Mouse (Mus musculus) thymus, postnatal 4 days (tissue): ENCODE measurements around the gene Gtf2i.
A peak's percentile ranks its signal among the peaks of the same experiment; 100 is the strongest.
"Not testable (repeated sequence)": the region's sequence is repeated elsewhere in the genome, so short reads cannot be mapped to it uniquely, and the experiment has no call there.

ENCODE experiments used
- DNase-seq: peaks from one replicate; pipeline ENCODE4 v3.0.0; 2021

The Gtf2i gene

DNA sequence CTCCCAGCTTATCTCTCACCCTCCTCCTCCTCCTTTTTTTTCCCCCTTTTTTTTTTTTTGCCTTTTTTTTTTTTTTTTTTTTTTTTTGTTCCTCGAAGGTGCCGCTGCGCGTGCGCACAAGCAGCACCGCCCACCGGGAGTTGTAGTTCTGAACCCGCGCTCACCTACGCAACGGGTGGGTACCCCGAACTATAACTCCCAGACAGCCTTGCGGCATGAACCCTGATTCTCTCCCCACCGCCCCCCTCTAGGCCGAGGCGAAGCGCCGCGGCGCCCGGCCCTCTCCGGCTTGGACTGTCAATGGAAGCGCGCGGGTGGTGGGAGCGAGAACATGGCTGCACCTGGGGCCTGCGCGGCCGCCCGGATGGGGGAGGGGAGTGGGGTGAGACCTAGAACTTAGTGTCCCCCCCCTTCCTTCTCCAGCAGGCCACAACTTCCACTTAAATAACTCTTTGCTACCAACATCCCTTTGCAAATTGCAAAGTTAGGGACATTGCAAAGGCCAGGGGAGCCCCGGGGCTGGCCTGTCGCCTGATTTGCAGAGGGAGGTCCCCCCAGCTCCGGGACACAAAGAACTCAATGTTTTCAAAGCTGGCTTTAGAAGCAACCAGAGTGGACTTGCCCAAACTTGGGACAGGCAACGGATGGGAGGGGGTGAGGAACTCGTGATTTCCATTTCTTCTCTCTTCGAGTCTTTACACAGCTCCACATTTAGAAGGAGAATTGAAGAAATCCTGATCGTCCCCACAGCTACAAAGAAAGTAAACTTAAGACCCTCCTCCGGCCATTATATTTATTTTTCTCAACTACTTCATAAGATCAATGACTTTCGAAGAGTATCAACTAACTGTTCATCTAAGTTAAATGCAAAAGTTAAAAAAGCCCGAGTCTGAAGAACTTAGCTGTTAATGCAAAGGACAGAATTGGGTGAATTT lies at the start of gene Gtf2i:
TSS of gene Gtf2i (minus strand) at position 73 of the 935 bp plus-strand sequence.
- DNase-seq: peak; percentile 94

DNA sequence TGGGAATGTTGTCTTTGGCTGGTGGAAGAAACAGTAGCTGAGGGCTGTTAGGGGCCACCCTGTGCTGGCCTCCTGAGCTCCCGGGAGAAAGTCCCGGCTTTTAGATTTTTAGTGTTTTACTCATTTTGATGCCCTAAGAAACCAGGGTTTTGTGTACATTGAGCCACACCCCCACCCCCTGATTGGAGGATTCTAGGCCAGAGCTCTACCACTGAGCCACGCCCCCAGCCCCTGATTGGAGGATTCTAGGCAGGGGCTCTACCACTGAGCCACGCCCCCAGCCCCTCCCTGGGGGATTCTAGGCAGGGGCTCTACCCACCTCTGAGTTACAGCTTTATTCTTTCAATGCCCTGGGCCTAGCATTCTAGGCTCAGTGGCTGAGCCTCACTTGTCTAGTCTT lies 44.5 kb upstream of the Gtf2i start:
- no peak for DNase-seq

DNA sequence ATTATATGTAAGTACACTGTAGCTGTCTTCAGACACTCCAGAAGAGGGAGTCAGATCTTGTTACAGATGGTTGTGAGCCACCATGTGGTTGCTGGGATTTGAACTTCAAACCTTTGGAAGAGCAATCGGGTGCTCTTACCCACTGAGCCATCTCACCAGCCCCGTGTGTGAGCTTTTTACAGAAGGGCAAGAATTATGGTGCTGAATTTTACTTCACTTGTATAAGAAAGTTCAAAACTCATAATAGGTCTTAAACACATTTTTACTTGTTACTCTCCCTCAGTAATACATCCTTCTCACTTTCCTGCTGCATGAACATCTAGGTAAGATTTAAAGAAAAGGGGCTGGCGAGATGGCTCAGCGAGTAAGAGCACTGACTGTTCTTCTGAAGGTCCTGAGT lies 40.8 kb upstream of the Gtf2i start:
- not testable (repeated sequence) for DNase-seq

DNA sequence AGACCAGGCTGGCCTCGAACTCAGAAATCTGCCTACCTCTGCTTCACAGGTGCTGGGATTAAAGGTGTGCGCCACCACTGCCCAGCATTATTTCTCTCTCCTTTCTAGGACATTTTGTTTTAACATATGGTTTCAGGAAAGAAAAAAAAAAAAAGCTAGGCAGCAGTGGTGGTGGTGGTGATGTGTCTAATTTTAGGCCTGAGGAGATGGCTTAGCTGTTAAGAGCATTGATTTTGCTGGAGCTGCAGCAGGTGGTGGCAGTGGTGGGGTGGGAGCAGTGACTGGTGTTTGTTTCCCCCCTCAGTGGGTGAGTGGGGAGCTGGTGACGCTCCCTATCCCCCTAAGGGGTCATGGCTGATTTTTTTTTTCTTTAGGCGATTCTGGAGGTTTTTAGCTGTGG lies 38.6 kb upstream of the Gtf2i start:
- DNase-seq: no peak

DNA sequence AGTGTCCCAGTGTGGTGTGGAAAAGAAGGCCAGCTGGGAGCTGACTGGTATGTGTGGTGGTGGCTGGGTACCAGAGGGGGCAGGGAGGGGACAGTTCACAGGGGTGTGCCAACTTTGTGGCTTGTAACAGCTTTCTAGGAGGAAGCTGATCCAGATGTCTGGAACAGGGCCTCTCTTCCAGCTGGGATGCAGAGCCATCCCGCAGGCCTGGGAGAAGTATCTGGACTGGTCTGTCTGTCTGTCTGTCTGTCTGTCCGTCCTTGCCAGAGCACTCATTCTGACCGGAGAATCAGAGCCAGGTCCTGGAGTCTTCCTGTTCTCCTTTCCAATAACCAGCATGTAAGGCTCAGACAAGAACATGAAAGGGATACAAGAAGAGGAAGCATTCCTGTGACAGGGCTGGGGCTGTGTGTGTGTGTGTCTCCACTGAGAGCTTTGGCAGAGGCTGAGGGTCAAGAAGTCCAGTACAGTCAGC lies 38.0 kb upstream of the Gtf2i start:
- no peak for DNase-seq

DNA sequence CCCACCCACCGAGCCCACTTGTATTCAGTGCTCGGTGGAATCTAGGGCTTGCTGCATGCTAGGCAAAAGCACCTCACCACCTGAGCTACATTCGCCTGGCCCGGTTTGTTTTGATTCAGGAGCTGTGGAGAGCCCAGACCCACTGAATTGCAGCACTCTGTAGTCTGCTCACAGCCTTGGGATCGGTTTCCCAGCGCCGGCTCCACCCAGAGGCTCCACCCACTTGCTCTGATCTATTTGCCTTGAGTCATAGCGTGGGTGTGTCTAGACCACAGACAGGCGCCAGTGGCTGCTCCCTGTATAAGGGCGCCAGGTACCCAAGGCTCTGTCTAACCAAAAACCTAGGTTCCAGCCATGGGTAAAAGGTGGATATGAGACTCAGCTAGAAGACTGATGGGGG lies 36.1 kb upstream of the Gtf2i start:
- DNase-seq: peak; percentile 74

DNA sequence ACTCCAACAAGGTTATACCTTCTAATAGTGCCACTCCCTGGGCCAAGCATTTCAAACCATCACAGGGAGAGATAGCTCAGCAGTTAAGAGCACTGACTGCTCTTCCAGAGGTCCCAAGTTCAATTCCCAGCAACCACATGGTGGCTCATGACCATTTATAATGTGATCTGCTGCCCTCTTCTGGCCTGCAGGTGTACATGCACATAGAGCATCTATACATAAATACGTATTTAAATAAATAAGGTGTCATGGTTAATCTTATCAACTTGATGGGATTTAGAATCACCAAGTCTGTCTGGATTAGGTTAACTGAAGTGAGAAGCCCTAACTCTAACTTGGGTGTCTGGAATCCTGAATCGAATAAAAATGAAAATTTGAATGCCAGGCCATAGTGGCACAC lies 32.5 kb upstream of the Gtf2i start:
- DNase-seq: peak; percentile 53

DNA sequence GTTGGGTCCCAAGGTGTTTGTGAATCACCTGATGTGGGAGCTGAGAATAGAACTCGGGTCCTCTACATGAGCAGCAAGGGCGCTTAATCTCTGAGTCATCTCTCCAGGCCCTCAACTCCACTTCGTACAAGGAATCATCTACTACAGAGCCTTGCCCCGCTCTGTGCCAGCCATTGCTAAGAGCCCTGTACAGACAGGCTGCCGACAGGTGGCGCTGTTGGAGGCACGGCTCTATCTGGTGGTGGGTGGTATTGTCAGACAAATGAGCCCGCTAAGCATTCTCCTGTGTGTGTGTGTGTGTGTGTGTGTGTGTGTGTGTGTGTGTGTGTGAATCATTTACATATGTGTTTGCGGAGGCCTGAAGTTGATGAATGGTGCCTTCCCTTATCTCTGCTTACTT lies 30.9 kb upstream of the Gtf2i start:
- peak; percentile 69 for DNase-seq

DNA sequence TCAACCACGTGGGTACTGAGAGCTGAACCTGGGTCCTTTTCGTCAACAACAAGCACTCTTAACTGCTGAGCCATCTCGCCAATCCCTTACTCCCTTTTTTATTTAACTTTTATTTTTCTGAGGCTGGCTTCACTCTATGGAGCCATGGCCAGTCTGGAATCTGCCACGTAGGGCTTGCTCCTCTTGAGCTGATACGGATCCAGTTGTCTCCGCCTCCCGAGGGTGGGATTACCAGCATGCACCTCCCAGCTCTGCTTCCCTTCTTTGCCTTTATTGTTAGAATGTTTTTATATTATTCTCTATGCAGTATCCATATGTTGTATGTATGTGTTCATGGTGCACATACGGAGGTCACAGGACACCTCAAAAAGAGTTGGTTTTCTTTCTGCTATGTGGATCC lies 29.5 kb upstream of the Gtf2i start:
- DNase-seq: no peak

DNA sequence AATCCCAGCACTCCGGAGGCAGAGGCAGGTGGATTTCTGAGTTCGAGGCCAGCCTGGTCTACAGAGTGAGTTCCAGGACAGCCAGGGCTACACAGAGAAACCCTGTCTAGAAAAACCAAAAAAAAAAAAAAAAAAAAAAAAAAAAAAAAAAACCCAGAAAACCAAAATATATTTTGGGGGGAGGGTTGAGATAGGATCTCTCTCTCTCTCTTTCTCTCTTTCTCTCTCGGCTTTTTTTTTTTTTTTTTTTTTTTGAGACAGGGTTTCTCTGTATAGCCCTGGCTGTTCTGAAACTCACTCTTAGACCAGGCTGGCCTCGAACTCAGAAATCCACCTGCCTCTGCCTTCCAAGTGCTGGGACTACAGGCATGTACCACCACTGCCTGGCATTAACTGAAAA lies 29.0 kb upstream of the Gtf2i start:
- DNase-seq: not testable (repeated sequence)

DNA sequence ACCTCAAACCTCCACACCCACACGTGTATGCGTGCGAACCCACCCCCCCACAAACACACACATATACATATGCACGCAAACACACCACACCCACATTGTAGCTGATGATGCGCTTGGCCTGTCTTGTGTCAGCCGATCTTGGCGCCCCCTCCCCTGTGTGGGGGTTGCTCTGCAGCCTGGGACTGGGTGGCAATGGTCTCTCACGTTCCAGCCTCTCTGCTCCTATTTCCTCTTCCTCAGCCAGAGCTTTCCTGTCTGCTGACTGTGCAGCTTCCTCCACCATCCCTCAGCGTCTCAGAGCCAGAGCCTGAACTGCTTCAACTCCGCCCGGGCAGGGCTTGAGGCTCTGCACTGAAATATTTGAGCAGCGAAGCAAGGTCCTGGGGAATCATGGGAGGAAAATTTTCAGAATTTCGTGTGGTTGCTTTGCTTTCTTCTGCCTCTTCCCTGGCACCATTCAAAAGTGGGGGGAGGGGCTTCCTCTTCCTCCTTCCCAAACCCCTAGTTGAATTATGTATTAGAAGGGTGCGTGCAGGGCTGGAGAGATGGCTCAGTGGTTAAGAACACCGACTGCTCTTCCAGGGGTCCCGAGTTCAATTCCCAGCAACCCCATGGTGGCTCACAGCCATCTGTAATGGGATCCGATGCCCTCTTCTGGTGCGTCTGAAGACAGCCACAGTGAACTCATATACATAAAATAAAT lies 28.1 kb upstream of the Gtf2i start:
- peak; percentile 36 for DNase-seq

DNA sequence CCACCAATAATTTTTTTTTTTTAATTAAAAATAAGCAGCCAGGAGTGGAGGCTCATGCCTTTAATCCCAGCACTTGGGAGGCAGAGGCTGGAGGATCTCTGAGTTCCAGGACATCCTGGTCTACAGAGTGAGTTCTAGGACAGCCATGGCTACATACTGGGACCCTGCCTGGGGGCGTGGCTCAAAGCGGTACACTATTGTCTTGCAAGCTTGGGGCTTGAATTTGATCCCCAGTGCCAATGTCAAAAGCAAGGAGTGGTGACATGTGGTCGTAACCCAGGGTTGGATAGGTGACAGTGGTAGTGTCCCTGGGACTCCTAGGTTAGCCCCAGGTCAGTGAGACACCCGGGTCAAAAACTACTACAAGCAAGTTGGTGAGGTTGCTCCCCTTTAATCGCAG lies 27.2 kb upstream of the Gtf2i start:
- peak; percentile 37 for DNase-seq

DNA sequence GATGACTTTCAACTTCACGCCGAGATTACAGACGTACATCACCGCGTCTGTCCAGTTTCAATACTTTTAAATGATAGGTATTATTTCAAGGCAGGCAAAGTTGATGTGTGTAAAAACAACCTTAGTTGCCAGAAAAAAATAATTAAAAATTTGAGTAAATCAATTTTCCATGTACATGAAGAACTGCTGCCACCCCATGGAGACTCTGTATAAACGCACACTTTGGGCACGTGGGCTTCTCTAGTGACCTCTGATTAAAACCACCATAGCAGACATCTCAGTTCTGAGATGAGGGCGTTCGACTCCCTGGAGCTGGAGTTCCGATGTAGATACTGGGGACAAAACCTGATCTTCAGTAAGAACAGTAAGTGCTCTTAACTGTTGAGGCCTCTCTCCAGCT lies 26.8 kb upstream of the Gtf2i start:
- DNase-seq: peak; percentile 57

DNA sequence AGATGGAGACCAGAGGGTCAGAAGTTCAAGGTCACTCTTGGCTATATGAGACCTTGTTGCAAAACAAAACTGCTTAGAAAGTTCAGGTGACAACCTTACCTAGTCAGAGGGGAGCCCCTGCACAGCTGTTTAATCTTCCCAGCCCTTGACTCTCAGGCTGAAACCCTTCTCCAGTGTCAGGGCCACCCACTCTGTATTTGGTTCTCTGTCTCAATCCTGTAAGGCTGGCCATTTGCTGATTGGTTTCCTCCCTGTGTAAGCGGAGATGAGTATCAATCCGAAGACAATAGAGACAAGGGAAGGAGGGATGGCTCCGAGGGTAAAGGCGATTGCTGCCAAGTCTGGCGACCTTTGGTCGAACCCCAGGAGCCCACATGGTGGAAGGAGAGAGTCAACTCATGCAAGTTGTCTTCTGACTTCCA lies 25.6 kb upstream of the Gtf2i start:
- DNase-seq: no peak

DNA sequence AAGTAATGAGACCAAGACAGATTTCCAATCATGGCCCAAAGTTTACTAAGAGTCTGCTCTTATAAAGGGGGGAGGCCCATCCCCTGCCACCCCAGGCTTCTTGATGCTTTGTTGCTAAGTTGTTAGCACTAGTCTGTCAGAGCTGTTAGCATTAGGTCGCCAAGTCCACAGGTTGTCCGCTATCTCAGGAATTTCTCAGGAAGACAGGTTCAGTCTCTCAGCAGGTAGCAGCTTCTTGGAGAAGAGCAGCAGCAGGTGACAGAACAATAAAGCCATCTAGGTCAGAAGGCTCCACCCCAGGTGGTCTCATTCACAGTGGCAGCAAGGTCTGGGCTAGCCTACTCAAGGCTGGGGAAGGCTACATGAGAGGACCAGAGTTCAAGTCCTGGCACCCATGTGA lies 22.5 kb upstream of the Gtf2i start:
- DNase-seq: not testable (repeated sequence)

DNA sequence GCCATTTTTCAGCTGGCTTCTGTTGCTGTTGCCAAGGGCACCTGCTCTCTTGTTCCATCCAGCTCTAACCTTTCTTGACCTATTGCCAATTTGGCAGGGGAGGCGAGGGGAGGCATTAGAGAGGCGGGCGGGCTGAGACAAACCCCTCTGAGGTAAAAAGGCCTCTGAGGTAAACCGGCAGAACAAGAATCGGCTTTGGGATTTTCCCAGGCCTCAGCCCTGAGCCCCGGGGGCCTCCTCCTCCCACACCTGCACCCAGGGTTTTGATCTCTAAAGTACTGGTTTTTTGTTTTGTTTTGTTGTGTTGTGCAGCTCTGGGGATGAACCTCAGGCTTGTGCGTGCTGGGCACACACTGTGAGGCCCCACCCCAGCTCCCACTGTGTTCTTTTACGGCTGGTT lies 18.2 kb upstream of the Gtf2i start:
- peak; percentile 68 for DNase-seq

DNA sequence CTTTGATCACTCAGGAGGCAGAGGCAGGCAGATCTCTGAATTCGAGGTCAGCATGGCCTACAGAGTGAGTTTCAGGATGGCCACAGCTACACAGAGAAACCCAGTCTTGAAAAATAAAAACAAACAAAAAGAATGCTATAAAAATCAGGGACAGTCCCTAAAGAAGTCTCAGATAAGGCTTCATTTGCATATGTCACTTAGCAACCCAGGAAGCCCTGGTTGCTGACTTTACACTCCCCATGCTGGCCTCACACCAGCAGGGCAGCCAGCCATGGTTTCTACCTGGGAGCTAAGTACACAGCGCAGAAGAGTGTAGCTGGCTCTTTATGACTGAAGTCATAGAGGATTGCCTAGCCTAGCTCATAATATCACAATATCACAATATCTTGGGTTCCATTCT lies 15.5 kb upstream of the Gtf2i start:
- DNase-seq: no peak

DNA sequence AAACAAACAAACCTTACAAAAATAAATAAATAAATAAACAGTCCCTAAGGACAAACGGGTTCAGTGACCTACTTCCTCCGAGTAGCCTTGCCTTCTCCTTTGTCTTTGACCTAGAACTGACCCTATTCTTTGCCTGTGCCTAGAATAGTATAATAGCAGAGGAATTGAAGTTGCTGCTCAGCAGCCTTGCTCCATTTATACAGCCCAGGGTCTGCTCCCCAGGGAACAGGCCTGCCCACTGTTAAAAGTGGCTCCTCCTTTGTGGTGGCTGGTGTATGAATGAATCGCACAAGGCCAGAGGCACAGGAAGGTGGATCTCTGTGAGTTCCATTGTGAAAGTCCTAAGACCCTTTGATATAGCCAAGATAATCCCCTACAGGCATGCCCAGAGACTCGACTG lies 14.8 kb upstream of the Gtf2i start:
- no peak for DNase-seq

DNA sequence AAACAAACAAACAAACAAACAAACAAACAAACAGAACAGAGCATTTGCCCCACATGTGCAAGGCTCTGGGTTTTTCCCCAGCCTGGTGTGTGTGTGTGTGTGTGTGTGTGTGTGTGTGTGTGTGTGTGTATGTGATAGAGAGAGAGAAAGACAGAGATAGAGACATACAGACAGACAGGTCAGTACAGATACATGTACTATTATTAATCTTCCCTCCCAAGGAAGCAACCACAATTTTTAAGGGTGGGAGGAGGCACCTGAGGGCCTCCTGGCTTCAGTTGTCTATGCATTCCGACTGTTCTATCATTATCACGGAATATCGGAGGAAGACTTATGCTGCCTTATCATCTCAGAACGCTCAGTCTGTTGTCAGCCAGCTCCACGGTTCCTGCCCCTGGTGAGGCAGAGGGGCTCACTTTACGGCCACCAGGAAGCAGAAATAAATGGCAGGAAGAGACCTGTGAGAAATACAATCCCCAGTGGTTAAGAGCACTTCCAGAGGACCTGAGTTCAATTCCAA lies 14.0 kb upstream of the Gtf2i start:
- DNase-seq: no peak

DNA sequence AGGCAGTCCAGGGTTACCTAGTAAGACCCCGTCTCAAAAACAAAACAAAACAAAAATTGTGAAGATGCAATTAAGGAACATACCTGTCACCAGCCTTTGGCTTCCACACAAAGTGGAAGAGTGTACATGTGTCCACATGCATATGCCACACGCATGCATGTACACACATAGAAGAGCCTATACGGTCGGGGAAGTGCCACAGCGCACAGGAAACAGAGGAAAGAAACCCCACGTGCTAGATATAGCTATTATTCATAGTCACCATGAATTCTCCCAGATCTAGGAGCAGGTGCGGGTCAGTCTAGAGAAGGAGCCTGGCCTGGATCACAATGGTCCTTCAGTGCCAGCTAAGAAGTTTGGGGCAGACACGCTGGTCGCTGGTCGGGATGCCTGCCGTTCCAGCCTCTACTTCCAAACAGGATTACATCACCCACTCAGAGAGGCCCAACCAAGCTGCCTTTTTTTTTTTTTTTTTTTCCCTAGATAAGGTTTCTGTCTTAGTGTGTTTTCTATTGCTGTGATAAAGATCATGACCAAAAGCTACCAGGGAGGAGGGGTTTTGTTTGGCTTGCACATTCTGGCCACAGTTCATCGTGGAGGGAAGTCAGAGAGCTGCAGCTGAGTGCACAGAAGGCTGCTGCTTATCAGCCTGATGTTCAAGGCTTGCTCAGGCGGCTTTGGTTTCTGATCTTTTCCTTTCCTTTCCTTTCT lies 11.5 kb upstream of the Gtf2i start:
- no peak for DNase-seq

DNA sequence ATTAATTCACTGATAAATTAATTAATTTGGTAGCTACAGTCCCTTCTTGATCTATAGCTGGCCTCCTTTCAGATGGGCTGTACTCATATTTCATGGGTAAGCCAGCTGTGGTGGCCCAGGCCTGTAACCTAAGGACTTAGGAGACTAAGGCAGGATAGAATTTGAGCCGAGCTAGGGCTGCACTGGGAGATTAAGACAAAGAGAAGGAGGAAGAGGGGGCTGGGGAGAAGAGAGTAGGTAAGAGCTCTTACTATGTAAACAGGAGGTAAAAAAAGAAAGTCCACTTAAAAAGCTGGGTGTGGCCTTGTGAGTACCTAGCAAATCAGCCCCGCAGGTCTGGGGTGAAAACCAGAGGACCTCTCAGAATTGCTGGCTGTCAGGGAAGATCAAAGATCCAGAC lies 9.3 kb upstream of the Gtf2i start:
- DNase-seq: no peak

DNA sequence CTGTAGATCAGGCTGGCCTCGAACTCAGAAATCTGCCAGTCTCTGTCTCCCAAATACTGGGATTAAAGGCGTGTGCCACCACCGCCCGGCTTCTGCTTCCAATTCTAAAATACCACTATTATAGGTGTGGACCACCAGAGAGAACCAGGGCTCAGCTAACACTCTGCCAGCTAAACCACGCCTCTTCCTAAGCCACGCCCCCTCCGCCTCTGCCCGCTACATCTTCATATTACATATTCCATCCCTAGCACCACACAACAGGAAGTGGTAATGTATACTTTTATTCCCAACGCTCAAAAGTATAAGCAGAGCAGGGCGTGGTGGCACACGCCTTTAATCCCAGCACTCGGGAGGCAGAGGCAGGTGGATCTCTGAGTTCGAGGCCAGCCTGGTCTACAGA lies 8.8 kb upstream of the Gtf2i start:
- peak; percentile 72 for DNase-seq

DNA sequence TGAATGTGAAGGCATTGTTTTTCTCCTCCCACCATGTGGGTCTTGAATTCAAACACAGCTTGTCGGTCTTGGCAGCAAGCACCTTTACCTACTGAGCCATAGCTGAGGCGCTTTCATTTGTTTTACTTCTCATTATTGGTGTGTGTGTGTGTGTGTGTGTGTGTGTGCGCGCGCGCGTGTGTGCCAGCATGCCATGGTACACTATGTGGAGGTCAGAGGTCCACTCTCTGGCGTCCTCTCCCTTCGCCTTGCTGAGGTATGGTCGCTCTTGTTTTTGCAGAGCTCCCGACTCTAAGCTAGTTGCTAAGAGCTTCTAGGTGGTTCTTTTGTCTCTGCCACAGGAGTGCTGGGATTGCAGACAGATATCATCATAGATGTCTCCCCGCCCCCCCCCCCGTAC lies 7.8 kb upstream of the Gtf2i start:
- no peak for DNase-seq
